Mouse (Mus musculus) lung, postnatal 10 days (tissue): ENCODE results near the gene Ptpn18.
"Not testable (repeated sequence)": the region's sequence is repeated elsewhere in the genome, so short reads cannot be mapped to it uniquely, and the experiment has no call there.

Experiments used
- DNase-seq: peaks from one replicate; pipeline ENCODE4 v3.0.0; 2021

Gene Ptpn18

GRCm38 (mm10) chr1:34468051-34468450 lies 8.5 kb downstream of the Ptpn18 start:
- no peak for DNase-seq

DNA sequence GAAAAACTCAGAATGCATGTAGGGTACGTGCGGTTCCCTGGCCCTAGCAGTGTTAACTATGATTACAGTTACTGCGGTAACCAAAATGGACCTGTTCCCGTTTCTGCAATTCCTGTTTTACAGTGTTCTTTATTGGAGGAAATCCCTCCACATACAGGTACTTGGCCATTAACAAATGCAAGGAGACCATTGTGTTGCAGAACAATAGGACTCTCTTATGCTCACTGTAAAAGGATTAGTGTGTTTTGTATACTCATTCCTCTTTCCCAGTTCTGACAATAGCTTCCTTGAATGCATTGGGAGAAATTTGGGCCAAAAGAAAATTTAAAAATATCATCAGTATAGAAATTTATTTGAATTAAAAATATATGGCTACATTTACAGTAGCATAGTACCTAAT lies 8.9 kb downstream of the Ptpn18 start:
- DNase-seq, result no peak

DNA sequence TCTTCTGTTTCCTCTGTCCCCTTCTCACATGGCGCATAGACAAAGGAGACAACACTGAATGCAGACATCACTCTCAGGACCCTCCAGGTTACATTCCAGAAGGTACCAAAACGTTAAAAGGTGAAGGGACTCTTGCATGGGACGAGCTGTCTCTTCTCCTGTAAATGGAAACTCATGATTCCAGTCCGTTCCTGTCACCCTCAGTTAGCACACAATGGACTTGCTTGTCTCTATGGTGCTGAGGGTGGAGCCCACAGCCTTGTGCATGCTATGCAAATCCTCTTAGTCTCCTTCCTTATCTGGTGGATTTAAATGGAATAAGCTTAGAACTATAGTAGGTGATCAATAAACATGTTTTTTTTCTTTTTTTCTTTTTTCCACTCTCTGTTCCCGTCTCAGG lies 10.2 kb downstream of the Ptpn18 start:
- DNase-seq, result no peak

- DNase-seq, result peak; percentile 61
These were observed 13.1 kb downstream of the Ptpn18 start for GRCm38 (mm10) chr1:34472427-34473300.

DNA sequence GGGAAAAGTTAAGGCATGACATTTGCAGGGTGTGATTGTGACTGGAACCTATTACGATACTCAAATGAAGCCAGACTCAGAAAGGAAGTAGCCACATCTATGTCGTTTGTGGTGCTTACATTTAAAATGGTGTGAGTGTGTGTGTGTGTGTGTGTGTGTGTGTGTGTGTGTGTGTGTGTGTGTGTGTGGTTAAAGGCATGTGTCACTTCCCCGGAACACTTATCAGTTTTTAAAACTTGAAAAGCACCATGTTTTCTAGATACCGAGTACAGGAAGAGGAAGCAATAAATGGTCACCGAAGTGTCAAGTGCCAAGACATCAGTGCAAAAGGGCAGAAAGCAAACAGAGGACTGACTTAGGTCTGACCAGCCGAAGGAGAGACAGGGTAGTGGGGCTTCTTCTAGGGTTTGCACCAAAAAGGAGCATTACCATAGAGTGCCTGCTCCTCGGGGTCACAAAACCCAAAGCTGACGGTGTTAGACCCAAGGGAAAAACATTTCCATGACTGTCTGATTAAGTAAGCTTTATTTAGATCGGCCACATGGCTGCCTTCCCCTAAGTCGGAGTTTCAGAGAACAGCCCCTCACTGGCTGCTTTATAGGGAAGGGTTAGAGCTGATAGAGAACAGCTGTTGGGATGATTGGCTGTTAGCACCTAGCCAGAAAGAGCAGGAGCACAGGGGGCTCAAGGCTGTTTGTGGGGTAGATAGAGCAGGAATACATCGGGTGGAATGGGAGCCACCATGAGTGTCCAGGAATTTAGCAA lies 19.5 kb downstream of the Ptpn18 start:
- DNase-seq, result no peak

DNA sequence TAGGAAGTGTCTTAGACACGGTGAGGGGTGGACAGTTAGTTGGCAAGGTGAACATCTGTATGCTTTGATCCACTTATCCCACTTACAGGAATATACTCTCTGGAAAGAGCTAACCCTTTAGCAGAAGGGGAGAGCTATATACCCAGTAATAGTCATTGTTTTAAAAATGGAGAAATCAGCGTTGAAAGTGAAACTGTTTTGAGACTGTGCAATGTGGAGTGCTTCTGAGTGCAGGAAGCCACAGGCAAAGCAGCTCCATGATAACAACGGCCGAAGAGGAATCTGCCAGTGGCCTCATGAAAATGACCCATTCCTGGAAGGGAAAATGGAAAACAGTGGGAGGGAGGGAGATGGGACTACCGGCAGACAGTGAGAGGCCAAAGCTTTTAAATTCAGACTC lies 21.2 kb downstream of the Ptpn18 start:
- no peak for DNase-seq

DNA sequence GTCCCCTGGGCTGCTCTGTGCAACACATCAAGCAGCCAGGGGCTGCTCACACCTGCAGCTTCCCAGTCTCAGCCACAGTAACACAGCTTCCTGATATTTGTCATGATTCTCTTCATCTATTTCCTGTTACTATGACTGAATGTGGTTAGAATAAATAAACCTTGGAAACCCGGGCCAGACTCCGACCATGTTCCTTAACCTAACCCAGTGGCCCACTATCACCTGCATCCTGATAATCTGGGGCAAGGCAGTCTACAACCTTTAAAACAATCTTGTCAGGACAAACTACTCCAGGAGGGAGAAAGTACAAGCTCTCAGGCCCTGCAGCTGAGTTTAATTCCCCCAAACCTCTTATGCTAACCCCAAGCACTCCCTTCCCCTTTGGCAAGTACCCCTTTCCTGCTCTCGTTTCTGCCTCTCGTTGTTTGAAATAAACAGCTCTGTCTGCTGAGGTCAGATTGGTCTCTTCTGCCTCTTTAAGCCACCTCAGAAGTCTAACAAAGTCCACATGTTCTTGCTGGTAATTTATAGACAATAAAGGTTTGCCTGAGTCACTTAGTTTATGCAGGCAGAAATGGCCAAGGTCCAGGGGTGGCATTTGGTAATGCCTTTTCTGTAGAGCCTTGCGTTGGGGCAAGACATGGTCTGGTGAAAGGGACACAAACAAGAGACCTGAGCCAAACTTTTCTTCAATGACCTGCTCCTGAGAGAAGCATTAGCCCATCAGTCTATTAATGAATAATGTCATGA lies 22.5 kb downstream of the Ptpn18 start:
- DNase-seq, result no peak

DNA sequence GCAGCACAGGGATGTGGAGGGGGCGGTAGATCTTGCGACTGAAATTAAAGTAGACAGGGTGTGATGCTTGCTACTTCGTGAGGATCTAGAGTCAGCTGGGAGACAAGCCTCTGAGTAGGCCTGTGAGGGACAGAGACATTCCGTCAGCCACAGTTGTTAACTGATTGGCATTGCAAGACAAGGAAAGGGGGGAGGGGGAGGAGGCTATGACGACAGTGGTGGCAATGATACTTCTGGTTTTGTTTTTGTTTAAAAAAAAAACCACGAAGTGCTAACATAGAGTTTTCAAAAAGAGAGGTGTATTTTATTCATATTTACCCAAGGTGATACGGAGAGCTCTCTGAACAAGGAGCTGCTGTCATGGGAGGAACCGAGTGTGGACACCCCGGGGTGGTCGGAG lies 24.9 kb downstream of the Ptpn18 start:
- DNase-seq, result peak; percentile 29

DNA sequence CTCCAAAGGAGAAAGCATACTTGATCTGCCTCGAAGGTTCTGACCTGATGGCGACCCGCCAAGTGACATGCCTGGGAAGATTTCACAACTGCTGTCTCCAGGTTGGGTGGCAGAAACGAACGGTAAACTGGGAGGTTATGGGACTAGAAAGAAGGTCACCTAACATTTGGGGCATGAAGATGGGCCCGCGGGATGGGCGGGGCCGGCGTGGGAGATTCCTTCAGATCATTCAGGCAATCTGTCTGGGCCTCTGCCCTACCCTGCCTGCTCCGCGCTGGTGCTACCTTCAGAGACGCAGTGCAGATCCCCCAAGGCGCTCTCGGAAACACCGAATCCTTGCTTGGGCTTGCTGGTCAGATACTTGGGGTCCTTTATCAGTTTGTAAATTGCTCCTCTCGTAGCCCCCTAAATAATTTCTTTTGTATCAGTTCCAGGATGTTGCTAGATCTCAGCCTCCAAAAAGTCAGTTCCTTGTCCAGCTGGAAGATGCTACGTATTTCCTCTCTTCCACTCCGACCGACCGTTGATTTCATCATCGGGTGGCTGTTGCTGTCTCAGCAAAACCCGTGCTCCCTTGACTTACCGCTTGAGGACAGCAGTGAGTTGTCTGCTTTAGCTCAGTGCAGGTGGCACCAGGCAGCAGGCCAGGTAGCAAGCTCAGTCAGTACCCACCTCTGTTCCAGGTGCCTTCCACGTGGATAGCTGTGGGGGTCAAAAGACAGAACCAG lies 26.1 kb downstream of the Ptpn18 start:
- DNase-seq, result peak; percentile 58

GRCm38 (mm10) chr1:34487383-34487782 lies 27.8 kb downstream of the Ptpn18 start:
- no peak for DNase-seq

GRCm38 (mm10) chr1:34489852-34490541 lies 30.4 kb downstream of the Ptpn18 start:
- DNase-seq, result no peak

DNA sequence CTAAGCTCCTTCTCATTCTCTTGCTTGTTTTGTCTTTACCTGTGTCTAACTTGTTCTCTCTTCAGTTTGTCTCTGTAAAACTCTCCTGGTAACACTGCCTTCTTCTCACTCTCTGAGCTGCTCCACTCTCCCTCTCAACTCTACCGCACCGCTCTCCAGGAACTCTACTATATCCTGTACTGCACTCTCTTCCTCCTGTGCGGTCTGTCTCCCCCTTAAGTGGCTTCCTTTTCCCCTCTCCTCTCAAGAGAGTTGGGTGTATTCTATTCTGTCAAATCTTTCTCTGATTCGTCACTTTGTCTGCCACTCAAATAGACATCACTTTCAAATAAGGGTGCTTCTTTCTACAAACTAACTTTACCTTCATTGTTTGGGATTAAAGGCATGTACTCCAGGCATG lies 31.9 kb downstream of the Ptpn18 start:
- DNase-seq, result no peak

DNA sequence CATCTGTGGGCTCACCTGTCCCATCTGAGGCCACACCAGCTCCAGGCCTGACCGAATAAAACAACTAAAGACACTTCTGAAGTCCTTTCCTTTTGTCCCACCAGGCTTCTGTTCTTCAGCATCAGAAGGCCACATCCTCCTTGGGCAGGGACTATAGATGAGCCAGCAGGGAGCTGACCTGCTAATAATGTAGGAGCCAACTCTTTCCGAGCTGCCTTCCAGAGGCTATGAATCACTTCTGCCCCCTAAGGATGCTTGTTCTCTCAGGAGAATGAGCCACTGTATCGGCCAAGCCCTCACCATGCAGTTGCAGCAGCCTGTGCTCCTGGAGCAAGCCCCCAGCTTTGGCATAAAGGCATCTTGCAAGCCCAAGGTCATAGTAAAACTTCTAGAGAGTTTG lies 43.4 kb downstream of the Ptpn18 start:
- DNase-seq, result no peak

DNA sequence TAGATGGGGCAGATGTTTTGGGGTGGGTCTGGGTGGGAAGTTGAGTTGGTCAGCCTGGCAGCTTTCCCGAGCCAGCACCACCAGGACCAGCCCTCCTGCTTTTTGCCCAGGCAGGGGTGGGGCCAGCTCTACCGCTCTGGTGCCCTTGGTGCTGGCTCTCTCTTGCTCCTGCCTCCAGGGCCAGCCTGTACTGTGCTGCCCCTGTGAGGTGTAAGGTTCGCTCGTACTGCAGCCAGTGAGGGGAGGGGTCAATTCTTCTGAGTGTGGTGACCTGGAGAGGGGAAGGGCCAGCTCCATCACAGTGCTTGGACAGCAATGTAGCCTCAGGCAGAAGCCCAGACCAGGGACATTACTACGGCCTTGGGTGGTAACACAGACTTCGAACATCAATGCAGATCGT lies 45.7 kb downstream of the Ptpn18 start:
- DNase-seq, result peak; percentile 11

GRCm38 (mm10) chr1:34505970-34506551 lies 46.5 kb downstream of the Ptpn18 start:
- no peak for DNase-seq

DNA sequence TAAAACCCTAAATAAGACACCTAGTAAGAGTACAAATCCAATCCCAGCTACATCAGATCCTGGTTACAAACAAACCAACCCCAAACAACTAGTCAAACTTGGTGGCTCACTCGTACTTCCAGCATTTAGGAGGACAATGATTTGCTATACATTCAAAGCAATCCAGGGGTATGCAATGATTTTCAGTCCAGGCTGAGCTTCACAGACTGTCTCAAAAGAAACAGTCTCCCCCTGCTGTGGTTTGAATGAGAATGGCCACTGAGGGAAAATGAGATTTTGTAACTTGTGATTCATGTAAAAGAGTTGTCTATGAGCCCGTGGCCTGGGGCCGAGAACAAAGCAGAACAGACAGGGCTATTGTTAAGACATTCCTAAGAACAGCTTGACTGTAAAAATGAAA lies 48.4 kb downstream of the Ptpn18 start:
- DNase-seq, result no peak

DNA sequence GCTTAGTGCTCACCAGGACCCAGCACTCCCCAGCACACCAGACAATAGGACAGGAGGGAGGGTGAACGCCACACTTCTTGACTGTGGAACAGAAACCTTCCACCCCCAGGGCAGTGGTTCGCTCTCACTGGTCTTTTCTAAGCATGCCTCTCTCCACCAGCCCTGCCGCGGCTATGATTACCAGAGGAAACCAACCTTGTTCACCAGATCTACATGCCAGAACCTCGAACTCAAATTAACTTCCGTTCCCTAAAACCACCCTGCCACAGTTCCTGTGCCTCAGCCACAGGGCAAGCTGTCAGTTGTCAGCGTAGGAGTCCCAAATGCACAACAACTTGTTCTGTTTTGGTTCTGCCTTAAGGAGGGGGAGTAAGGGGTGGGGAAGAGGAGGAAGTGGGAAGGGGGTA lies 51.0 kb downstream of the Ptpn18 start:
- peak; percentile 5 for DNase-seq

DNA sequence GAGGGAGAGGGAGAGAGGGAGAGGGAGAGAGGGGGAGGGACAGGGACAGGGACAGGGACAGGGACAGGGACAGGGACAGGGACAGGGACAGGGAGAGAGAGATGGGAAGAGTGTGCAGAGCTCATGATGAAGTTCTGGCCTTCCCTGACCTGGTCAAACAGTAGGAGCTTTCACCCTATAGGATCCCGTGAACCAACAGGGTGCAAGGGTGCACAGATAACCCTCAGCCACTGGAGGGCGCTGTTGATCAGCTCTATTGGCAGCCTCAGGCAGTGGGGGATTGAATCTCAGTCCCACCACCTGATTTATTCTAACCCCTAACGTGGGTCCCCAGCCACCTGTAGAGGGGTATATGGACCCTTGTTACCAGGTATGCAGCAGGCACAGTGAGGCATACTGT lies 51.5 kb downstream of the Ptpn18 start:
- DNase-seq, result peak; percentile 43

DNA sequence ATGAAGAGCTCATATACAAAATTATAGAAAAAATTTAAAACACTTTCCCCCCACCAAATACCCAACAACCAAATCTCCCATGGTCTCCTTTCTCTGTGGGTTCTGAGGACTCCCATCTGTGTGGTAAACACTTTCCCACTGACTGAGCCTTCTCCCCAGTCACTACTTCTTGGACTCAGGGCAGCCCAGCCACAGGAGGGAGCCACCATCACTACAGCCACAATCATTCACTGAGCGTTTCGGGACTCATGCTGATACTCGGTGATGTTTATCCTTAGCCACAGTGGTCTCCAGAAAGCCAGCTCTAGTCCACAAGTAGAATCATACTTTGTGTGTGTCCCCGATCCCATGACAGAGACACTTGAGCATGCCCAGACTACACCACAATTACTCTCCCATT lies 53.5 kb downstream of the Ptpn18 start:
- no peak for DNase-seq

GRCm38 (mm10) chr1:34516595-34516994 lies 57.0 kb downstream of the Ptpn18 start:
- DNase-seq, result no peak

DNA sequence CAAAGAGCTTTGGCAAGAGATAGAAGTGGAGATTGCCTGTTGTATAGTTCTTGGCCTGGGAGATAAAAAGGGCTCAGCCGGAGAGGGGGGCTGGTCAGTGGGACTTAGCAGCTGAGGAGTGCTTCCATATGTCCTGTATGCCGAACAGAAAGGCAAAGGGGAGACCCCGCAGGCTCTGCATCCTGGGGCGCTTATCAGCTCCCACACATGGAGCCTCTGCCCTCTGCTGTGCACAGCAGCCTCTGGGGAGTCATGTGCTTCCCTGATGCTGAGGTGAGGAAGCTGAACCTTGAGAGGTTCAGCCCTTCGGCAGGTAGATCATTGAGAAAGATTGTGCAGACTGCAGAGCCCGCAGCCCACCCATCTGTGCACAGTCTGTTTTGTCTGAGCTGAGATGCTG lies 57.7 kb downstream of the Ptpn18 start:
- DNase-seq, result not testable (repeated sequence)

DNA sequence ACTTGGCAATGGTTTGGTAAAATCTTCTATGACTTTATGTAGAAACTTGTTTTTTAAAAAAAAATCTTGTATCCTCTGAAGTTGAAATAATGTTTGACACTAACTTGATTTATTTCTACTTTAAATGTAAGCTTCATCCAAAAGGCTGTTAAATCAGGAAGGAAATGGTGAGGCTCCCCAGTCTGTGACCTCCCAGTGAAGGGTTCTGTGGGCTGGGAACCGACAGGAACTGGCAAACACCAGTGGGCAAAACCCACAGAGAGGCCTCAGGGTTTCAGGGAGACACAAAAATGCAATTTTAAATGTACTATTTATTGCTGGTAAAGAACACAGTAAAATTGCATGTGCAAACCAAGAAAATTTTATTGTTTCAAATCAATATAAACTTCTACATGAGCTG lies 58.2 kb downstream of the Ptpn18 start:
- not testable (repeated sequence) for DNase-seq
